Mouse (Mus musculus) myocyte (in vitro differentiated cells): ENCODE results near the gene Sipa1l1. TPM values are rescaled to one million over a fixed set of nuclear protein-coding genes. Genes with fewer than 3 reads are reported as not detected.

Source experiments
- H3K27me3 ChIP-seq: one replicate; pipeline ENCODE4 v1.6.1; 2011; ENCODE audit not compliant: control insufficient read depth, insufficient read depth, insufficient read length
- H3K36me3 ChIP-seq: one replicate; pipeline ENCODE4 v1.6.1; 2011; ENCODE audit not compliant: control insufficient read depth, insufficient read depth
- H3K4me2 ChIP-seq: one replicate; pipeline ENCODE4 v1.6.1; 2011; ENCODE audit warnings: low read depth, control low read depth
- H3K4me3 ChIP-seq: one replicate; pipeline ENCODE4 v1.5.1; 2011; ENCODE audit warnings: mild to moderate bottlenecking, control low read depth, moderate library complexity
- H3K79me2 ChIP-seq: one replicate; pipeline ENCODE4 v1.6.1; 2011; ENCODE audit not compliant: control insufficient read depth, insufficient read depth
- H3ac ChIP-seq: one replicate; pipeline ENCODE4 v1.6.1; 2011; ENCODE audit not compliant: control insufficient read depth, insufficient read length
- CEBPB ChIP-seq: IDR thresholded peaks from 2 replicates; pipeline ENCODE4 v1.6.1; 2011; ENCODE audit warnings: mild to moderate bottlenecking, moderate library complexity; ENCODE audit not compliant: poor library complexity, insufficient read depth, severe bottlenecking
- E2F4 ChIP-seq: IDR thresholded peaks from one replicate; pipeline ENCODE4 v1.6.1; 2011; ENCODE audit warnings: mild to moderate bottlenecking, control low read depth, moderate library complexity; ENCODE audit not compliant: insufficient read depth
- MAX ChIP-seq: IDR thresholded peaks from one replicate; pipeline ENCODE4 v1.6.1; 2011; ENCODE audit warnings: low read depth, mild to moderate bottlenecking, control low read depth
- MYOD1 ChIP-seq, 3 experiments: IDR thresholded peaks; one replicate each; pipeline ENCODE4 v1.6.1; 2011; ENCODE audit warnings: control low read depth in 2 of 3, low read depth in 2 of 3, mild to moderate bottlenecking in 2 of 3, moderate library complexity in 1 of 3; ENCODE audit not compliant: insufficient read length in 2 of 3, control insufficient read depth in 1 of 3
- MYOG ChIP-seq, 3 experiments: IDR thresholded peaks; one replicate each; pipeline ENCODE4 v1.6.1; 2011; ENCODE audit warnings: control low read depth in 2 of 3, low read depth in 2 of 3, mild to moderate bottlenecking in 2 of 3; ENCODE audit not compliant: insufficient read length in 2 of 3, control insufficient read depth in 1 of 3, insufficient read depth in 1 of 3
- POLR2A ChIP-seq: IDR thresholded peaks from one replicate; pipeline ENCODE4 v1.6.1; 2011; ENCODE audit warnings: low read depth, mild to moderate bottlenecking, control low read depth, moderate library complexity; ENCODE audit not compliant: insufficient read length
- POLR2AphosphoS2 ChIP-seq: IDR thresholded peaks from one replicate; pipeline ENCODE4 v1.6.1; 2011; ENCODE audit warnings: low read depth, control low read depth; ENCODE audit not compliant: insufficient read length
- REST ChIP-seq: IDR thresholded peaks from one replicate; pipeline ENCODE4 v1.6.1; 2011; ENCODE audit warnings: mild to moderate bottlenecking, control low read depth, moderate library complexity; ENCODE audit not compliant: insufficient read depth, insufficient read length
- SRF ChIP-seq: IDR thresholded peaks from one replicate; pipeline ENCODE4 v1.6.1; 2011; ENCODE audit warnings: low read depth; ENCODE audit not compliant: control insufficient read depth, insufficient read length
- TCF12 ChIP-seq: IDR thresholded peaks from one replicate; pipeline ENCODE4 v1.6.1; 2011; ENCODE audit warnings: mild to moderate bottlenecking, control low read depth; ENCODE audit not compliant: poor library complexity, insufficient read depth, severe bottlenecking
- TCF3 ChIP-seq: IDR thresholded peaks from one replicate; pipeline ENCODE4 v1.6.1; 2011; ENCODE audit warnings: low read depth, control low read depth; ENCODE audit not compliant: insufficient read length
- USF1 ChIP-seq: IDR thresholded peaks from one replicate; pipeline ENCODE4 v1.6.1; 2011; ENCODE audit warnings: low read depth, mild to moderate bottlenecking, control low read depth, moderate library complexity
- polyA plus RNA-seq: library from polyadenylated mRNA; unstranded; fragments of >200 nt; fragmentation: generic; extraction: Trizol; gene quantifications from one replicate; pipeline ENCODE4 v1.2.1, GENCODE M21; 2012; ENCODE audit warnings: missing spikeins

Sipa1l1 gene
- polyA plus RNA-seq, 1 experiment: 22.5 TPM

GRCm38 (mm10) chr12:82264083-82264851 lies 95.1 kb downstream of the Sipa1l1 start:
- peak in 2 of 3 experiments; percentile 50 to 78 for TF ChIP-seq MYOD1 (IDR thresholded peaks at IDR 0.05; ENCODE audit: control insufficient read depth in 1 of 3, insufficient read length in 2 of 3, low read depth in 2 of 3)
- no peak for TF ChIP-seq TCF3
- TF ChIP-seq MYOG (IDR thresholded peaks at IDR 0.05; ENCODE audit: control insufficient read depth in 1 of 3, insufficient read depth in 1 of 3, insufficient read length in 2 of 3, low read depth in 2 of 3): peak in 1 of 3 experiments; percentile 54
- peaks cover 5% of the 10 kb centered on the region for H3K79me2 ChIP-seq
- H3K27me3 ChIP-seq: no peaks in the 10 kb centered on the region
- no peaks in the 10 kb centered on the region for H3K36me3 ChIP-seq
- no peak overlapping the region for H3K4me2 ChIP-seq
- H3ac ChIP-seq: no peak overlapping the region
- H3K4me3 ChIP-seq: no peak overlapping the region

GRCm38 (mm10) chr12:82265335-82266274 lies 96.5 kb downstream of the Sipa1l1 start:
- no peaks in the 10 kb centered on the region for H3K27me3 ChIP-seq
- H3K79me2 ChIP-seq: peaks cover 5% of the 10 kb centered on the region
- H3ac ChIP-seq: no peak overlapping the region
- H3K36me3 ChIP-seq: no peaks in the 10 kb centered on the region
- no peak for TF ChIP-seq SRF
- TF ChIP-seq POLR2A: no peak
- no peak for TF ChIP-seq TCF3
- TF ChIP-seq CEBPB: no peak
- TF ChIP-seq MAX: no peak
- no peak for TF ChIP-seq E2F4
- TF ChIP-seq POLR2AphosphoS2: no peak
- no peak for TF ChIP-seq TCF12
- no peak for TF ChIP-seq MYOG (IDR thresholded peaks at IDR 0.05; ENCODE audit: control insufficient read depth in 1 of 3, insufficient read depth in 1 of 3, insufficient read length in 2 of 3, low read depth in 2 of 3)
- no peak for TF ChIP-seq REST
- no peak for TF ChIP-seq MYOD1 (IDR thresholded peaks at IDR 0.05; ENCODE audit: control insufficient read depth in 1 of 3, insufficient read length in 2 of 3, low read depth in 2 of 3)
- no peak for TF ChIP-seq USF1
- H3K4me3 ChIP-seq: no peak overlapping the region
- H3K4me2 ChIP-seq: no peak overlapping the region

- TF ChIP-seq MYOD1 (IDR thresholded peaks at IDR 0.05; ENCODE audit: control insufficient read depth in 1 of 3, insufficient read length in 2 of 3, low read depth in 2 of 3) (peak; percentile 52 to 94 (median 92)), CEBPB (no peak), USF1 (no peak), E2F4 (no peak), TCF12 (peak; percentile 94), TCF3 (peak; percentile 74), MYOG (IDR thresholded peaks at IDR 0.05; ENCODE audit: control insufficient read depth in 1 of 3, insufficient read depth in 1 of 3, insufficient read length in 2 of 3, low read depth in 2 of 3) (peak; percentile 90 to 97 (median 95))
- no peaks in the 10 kb centered on the region for H3K36me3 ChIP-seq
- H3ac ChIP-seq: no peak overlapping the region
- peaks cover 5% of the 10 kb centered on the region for H3K79me2 ChIP-seq
- H3K4me3 ChIP-seq: no peak overlapping the region
- H3K4me2 ChIP-seq: peak overlapping the region; percentile 3
- no peaks in the 10 kb centered on the region for H3K27me3 ChIP-seq
These were observed 102.3 kb downstream of the Sipa1l1 start for GRCm38 (mm10) chr12:82271447-82271846.

- TF ChIP-seq TCF12 (no peak), POLR2AphosphoS2 (no peak)
- H3K4me2 ChIP-seq: no peak overlapping the region
- H3K4me3 ChIP-seq: no peak overlapping the region
- H3ac ChIP-seq: no peak overlapping the region
- no peaks in the 10 kb centered on the region for H3K79me2 ChIP-seq
- no peaks in the 10 kb centered on the region for H3K27me3 ChIP-seq
- no peaks in the 10 kb centered on the region for H3K36me3 ChIP-seq
These were observed 104.4 kb downstream of the Sipa1l1 start for GRCm38 (mm10) chr12:82273503-82273902.

GRCm38 (mm10) chr12:82274576-82274975 lies 105.5 kb downstream of the Sipa1l1 start:
- TF ChIP-seq MAX: no peak
- no peak for TF ChIP-seq SRF
- TF ChIP-seq USF1: no peak
- TF ChIP-seq E2F4: no peak
- no peak for TF ChIP-seq REST
- TF ChIP-seq TCF12: no peak
- no peak for TF ChIP-seq MYOG (IDR thresholded peaks at IDR 0.05; ENCODE audit: control insufficient read depth in 1 of 3, insufficient read depth in 1 of 3, insufficient read length in 2 of 3, low read depth in 2 of 3)
- no peak for TF ChIP-seq CEBPB
- no peak for TF ChIP-seq POLR2A
- TF ChIP-seq TCF3: no peak
- no peak for TF ChIP-seq MYOD1 (IDR thresholded peaks at IDR 0.05; ENCODE audit: control insufficient read depth in 1 of 3, insufficient read length in 2 of 3, low read depth in 2 of 3)
- no peak for TF ChIP-seq POLR2AphosphoS2
- H3K79me2 ChIP-seq: no peaks in the 10 kb centered on the region
- H3K27me3 ChIP-seq: no peaks in the 10 kb centered on the region
- H3K4me3 ChIP-seq: no peak overlapping the region
- H3ac ChIP-seq: no peak overlapping the region
- no peak overlapping the region for H3K4me2 ChIP-seq
- H3K36me3 ChIP-seq: no peaks in the 10 kb centered on the region
